Mouse (Mus musculus): ENCODE results near the gene Eaf2. TPM values are rescaled to one million over a fixed set of nuclear protein-coding genes. Genes with fewer than 3 reads are reported as not detected.

Gene Eaf2
- polyA plus RNA-seq, 1 experiment from 2014 or later: 1.2 TPM

- ATAC-seq (ENCODE audit: insufficient read depth, low FRiP score, low TSS enrichment) (no peak), DNase-seq (ENCODE audit: low spot score) (no peak)
- Histone ChIP-seq H3K36me3 (ENCODE audit: control insufficient read depth, insufficient read depth, low read length) (no peaks in the 10 kb centered on the region), H3K4me1 (ENCODE audit: control insufficient read depth, insufficient read depth, low read length) (no peaks in the 10 kb centered on the region), H3K4me2 (ENCODE audit: low read depth) (no peak overlapping the region), H3K9ac (ENCODE audit: low read length) (no peak overlapping the region), H3K4me3 (ENCODE audit: low read depth, low read length) (no peak overlapping the region), H3K27ac (ENCODE audit: low read depth, low read length) (no peak overlapping the region), H3K27me3 (ENCODE audit: control insufficient read depth, insufficient read depth, low read length) (no peaks in the 10 kb centered on the region), H3K9me3 (ENCODE audit: control insufficient read depth, low read length) (no peaks in the 10 kb centered on the region)
- 93% methylated on average over 2 of the region's 2 CpGs for WGBS
Measured at GRCm38 (mm10) chr16:36771244-36771643, 103.6 kb downstream of the Eaf2 start.

- H3K27me3 ChIP-seq (ENCODE audit: control insufficient read depth, insufficient read depth, low read length): no peaks in the 10 kb centered on the region
- H3K9me3 ChIP-seq (ENCODE audit: control insufficient read depth, low read length): no peaks in the 10 kb centered on the region
- whole genome bisulfite sequencing: 71% methylated on average over 4 of the region's 4 CpGs
- H3K36me3 ChIP-seq (ENCODE audit: control insufficient read depth, insufficient read depth, low read length): no peaks in the 10 kb centered on the region
- no peaks in the 10 kb centered on the region for H3K4me1 ChIP-seq (ENCODE audit: control insufficient read depth, insufficient read depth, low read length)
- H3K4me2 ChIP-seq (ENCODE audit: low read depth): no peak overlapping the region
- ATAC-seq (ENCODE audit: insufficient read depth, low FRiP score, low TSS enrichment) (no peak), DNase-seq (ENCODE audit: low spot score) (no peak)
- H3K4me3 ChIP-seq (ENCODE audit: low read depth, low read length): no peak overlapping the region
- no peak overlapping the region for H3K9ac ChIP-seq (ENCODE audit: low read length)
- no peak overlapping the region for H3K27ac ChIP-seq (ENCODE audit: low read depth, low read length)
Measured at GRCm38 (mm10) chr16:36770830-36771229, 104.0 kb downstream of the Eaf2 start.

- Histone ChIP-seq H3K4me1 (ENCODE audit: control insufficient read depth, insufficient read depth, low read length) (no peaks in the 10 kb centered on the region), H3K9me3 (ENCODE audit: control insufficient read depth, low read length) (no peaks in the 10 kb centered on the region), H3K4me3 (ENCODE audit: low read depth, low read length) (no peak overlapping the region), H3K27ac (ENCODE audit: low read depth, low read length) (no peak overlapping the region), H3K9ac (ENCODE audit: low read length) (no peak overlapping the region), H3K27me3 (ENCODE audit: control insufficient read depth, insufficient read depth, low read length) (no peaks in the 10 kb centered on the region), H3K36me3 (ENCODE audit: control insufficient read depth, insufficient read depth, low read length) (no peaks in the 10 kb centered on the region), H3K4me2 (ENCODE audit: low read depth) (no peak overlapping the region)
- DNase-seq (ENCODE audit: low spot score) (no peak), ATAC-seq (ENCODE audit: insufficient read depth, low FRiP score, low TSS enrichment) (no peak)
- WGBS: 82% methylated on average over 8 of the region's 13 CpGs
Measured at GRCm38 (mm10) chr16:36770191-36770771, 104.5 kb downstream of the Eaf2 start.

GRCm38 (mm10) chr16:36751979-36752378 is 122.8 kb downstream of the Eaf2 start:
- DNase-seq (ENCODE audit: low spot score) (no peak), ATAC-seq (ENCODE audit: insufficient read depth, low FRiP score, low TSS enrichment) (no peak)
- H3K4me1 ChIP-seq (ENCODE audit: control insufficient read depth, insufficient read depth, low read length): no peaks in the 10 kb centered on the region
- H3K4me2 ChIP-seq (ENCODE audit: low read depth): no peak overlapping the region
- no peak overlapping the region for H3K27ac ChIP-seq (ENCODE audit: low read depth, low read length)
- no peak overlapping the region for H3K9ac ChIP-seq (ENCODE audit: low read length)
- no peaks in the 10 kb centered on the region for H3K9me3 ChIP-seq (ENCODE audit: control insufficient read depth, low read length)
- no peaks in the 10 kb centered on the region for H3K36me3 ChIP-seq (ENCODE audit: control insufficient read depth, insufficient read depth, low read length)
- no peak overlapping the region for H3K4me3 ChIP-seq (ENCODE audit: low read depth, low read length)
- H3K27me3 ChIP-seq (ENCODE audit: control insufficient read depth, insufficient read depth, low read length): no peaks in the 10 kb centered on the region
- 91% methylated on average over 3 of the region's 3 CpGs for WGBS

- ATAC-seq (ENCODE audit: insufficient read depth, low FRiP score, low TSS enrichment): no peak
- no peak overlapping the region for H3K4me2 ChIP-seq (ENCODE audit: low read depth)
Measured at GRCm38 (mm10) chr16:36747767-36748166, 127.0 kb downstream of the Eaf2 start.

GRCm38 (mm10) chr16:36747068-36747467 is 127.7 kb downstream of the Eaf2 start:
- H3K27me3 ChIP-seq (ENCODE audit: control insufficient read depth, insufficient read depth, low read length): no peaks in the 10 kb centered on the region
- H3K9ac ChIP-seq (ENCODE audit: low read length): no peak overlapping the region
- DNase-seq (ENCODE audit: low spot score) (no peak), ATAC-seq (ENCODE audit: insufficient read depth, low FRiP score, low TSS enrichment) (no peak)
- no peak overlapping the region for H3K4me2 ChIP-seq (ENCODE audit: low read depth)
- no peaks in the 10 kb centered on the region for H3K9me3 ChIP-seq (ENCODE audit: control insufficient read depth, low read length)
- no peaks in the 10 kb centered on the region for H3K36me3 ChIP-seq (ENCODE audit: control insufficient read depth, insufficient read depth, low read length)
- no peak overlapping the region for H3K4me3 ChIP-seq (ENCODE audit: low read depth, low read length)
- WGBS: 83% methylated on average over 4 of the region's 4 CpGs
- no peaks in the 10 kb centered on the region for H3K4me1 ChIP-seq (ENCODE audit: control insufficient read depth, insufficient read depth, low read length)
- no peak overlapping the region for H3K27ac ChIP-seq (ENCODE audit: low read depth, low read length)

More at GRCm38 (mm10) chr16:36747767-36748166, 127.0 kb downstream of the Eaf2 start:
- Histone ChIP-seq H3K4me3 (ENCODE audit: low read depth, low read length) (no peak overlapping the region), H3K36me3 (ENCODE audit: control insufficient read depth, insufficient read depth, low read length) (no peaks in the 10 kb centered on the region), H3K4me1 (ENCODE audit: control insufficient read depth, insufficient read depth, low read length) (no peaks in the 10 kb centered on the region), H3K9ac (ENCODE audit: low read length) (no peak overlapping the region), H3K9me3 (ENCODE audit: control insufficient read depth, low read length) (no peaks in the 10 kb centered on the region), H3K27me3 (ENCODE audit: control insufficient read depth, insufficient read depth, low read length) (no peaks in the 10 kb centered on the region), H3K27ac (ENCODE audit: low read depth, low read length) (no peak overlapping the region)
- 75% methylated on average over 2 of the region's 2 CpGs for WGBS
- no peak for DNase-seq (ENCODE audit: low spot score)

GRCm38 (mm10) chr16:36743580-36743979 is 131.2 kb downstream of the Eaf2 start:
- no peak for ATAC-seq (ENCODE audit: insufficient read depth, low FRiP score, low TSS enrichment)
- Histone ChIP-seq H3K4me3 (ENCODE audit: low read depth, low read length) (no peak overlapping the region), H3K27ac (ENCODE audit: low read depth, low read length) (no peak overlapping the region), H3K9ac (ENCODE audit: low read length) (no peak overlapping the region), H3K4me1 (ENCODE audit: control insufficient read depth, insufficient read depth, low read length) (no peaks in the 10 kb centered on the region), H3K4me2 (ENCODE audit: low read depth) (no peak overlapping the region), H3K36me3 (ENCODE audit: control insufficient read depth, insufficient read depth, low read length) (no peaks in the 10 kb centered on the region), H3K9me3 (ENCODE audit: control insufficient read depth, low read length) (no peaks in the 10 kb centered on the region), H3K27me3 (ENCODE audit: control insufficient read depth, insufficient read depth, low read length) (no peaks in the 10 kb centered on the region)
- WGBS: 89% methylated on average over 8 of the region's 8 CpGs
- no peak for DNase-seq (ENCODE audit: low spot score)

Small RNAs within 50 kb of the gene (microRNA-seq; reads per million reads assigned to microRNA genes)
- gene Gm22617: not detected

Other genes with a start within 250 kb of the Eaf2 start
- 0.78 and 0.92 TPM in 2 replicates for gene Cd86, start 208.9 kb downstream of the Eaf2 start, polyA plus RNA-seq (2014; fragmentation: Nextera tagmentation; extraction: Ambion mirVana)
- 0.11 TPM in 1 of 2 replicates, not detected in the other for gene Ildr1, start 181.0 kb downstream of the Eaf2 start, polyA plus RNA-seq (2014; fragmentation: Nextera tagmentation; extraction: Ambion mirVana)
- 2.6 and 3.7 TPM in 2 replicates for gene Slc15a2, start 90.0 kb downstream of the Eaf2 start, polyA plus RNA-seq (2014; fragmentation: Nextera tagmentation; extraction: Ambion mirVana)
- 63.6 and 66.2 TPM in 2 replicates for gene Iqcb1, start 46.6 kb downstream of the Eaf2 start, polyA plus RNA-seq (2014; fragmentation: Nextera tagmentation; extraction: Ambion mirVana)
- 74.2 and 79.3 TPM in 2 replicates for gene Golgb1, start 137 bp upstream of the Eaf2 start, polyA plus RNA-seq (2014; fragmentation: Nextera tagmentation; extraction: Ambion mirVana)
- 1.0 and 1.2 TPM in 2 replicates for gene Hcls1, start 60.0 kb upstream of the Eaf2 start, polyA plus RNA-seq (2014; fragmentation: Nextera tagmentation; extraction: Ambion mirVana)
- gene Fbxo40, start 115.5 kb upstream of the Eaf2 start, polyA plus RNA-seq (2014; fragmentation: Nextera tagmentation; extraction: Ambion mirVana): 0.29 TPM in 1 of 2 replicates, not detected in the other
- 9.7 and 10.4 TPM in 2 replicates for gene Polq, start 136.8 kb upstream of the Eaf2 start, polyA plus RNA-seq (2014; fragmentation: Nextera tagmentation; extraction: Ambion mirVana)